Mouse (Mus musculus): ENCODE data around the gene Mob3b. TPM values are rescaled to one million over a fixed set of nuclear protein-coding genes. Genes with fewer than 3 reads are reported as not detected.

The Mob3b gene
- polyA plus RNA-seq, 2 experiments: 1.4 to 2.6 TPM

DNA sequence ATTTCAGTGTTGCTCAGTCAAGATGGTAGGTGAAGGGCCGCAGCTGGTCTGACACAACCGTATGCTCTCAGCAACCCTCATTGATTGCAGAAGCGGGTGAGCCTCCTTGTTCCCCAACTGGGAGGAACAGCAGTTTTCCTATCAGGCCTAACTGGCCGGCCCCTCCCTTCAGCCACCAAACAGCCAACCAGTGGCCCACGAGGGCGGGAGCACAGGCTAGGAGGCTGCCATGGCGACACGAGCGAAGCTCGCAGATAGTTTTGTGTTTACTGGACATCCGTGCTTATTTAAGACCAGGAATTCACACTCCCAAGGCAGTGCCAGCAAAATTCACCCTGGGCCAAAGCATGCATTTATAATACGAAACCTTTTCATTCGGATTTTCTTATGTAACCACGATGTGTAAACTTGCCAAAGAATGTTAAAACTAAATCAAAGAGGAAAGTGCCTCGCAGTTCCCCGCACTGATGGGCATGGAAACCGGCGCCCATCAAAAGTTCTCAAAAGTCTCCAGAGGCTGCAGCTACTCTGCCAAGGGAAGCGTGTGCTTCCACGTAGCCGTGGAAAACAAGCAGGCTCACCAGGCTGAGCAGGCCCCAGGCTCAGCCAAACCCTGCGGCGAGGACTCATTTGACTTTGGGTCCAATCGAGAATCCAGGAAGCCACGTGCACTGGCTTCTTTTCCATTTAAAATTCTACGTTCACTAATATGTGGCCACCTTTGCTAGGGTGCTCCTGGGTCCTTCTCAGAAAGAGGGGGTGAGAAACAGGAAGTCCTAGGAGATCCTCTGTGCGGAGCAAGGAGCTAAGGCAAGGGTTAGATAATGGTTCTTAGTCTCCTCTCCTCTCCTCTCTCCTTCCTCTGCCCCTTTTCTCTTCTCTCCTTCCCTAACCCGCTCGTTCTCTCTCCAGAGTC is 57.2 kb downstream of the Mob3b start:
- H3K9ac ChIP-seq (replicated peaks): peak overlapping the region; percentile 15; the same call in 1 of the 2 replicates
- H3K4me1 ChIP-seq (replicated peaks; ENCODE audit: control insufficient read depth in 2 of 2, insufficient read depth in 2 of 2, low read length in 1 of 2): peaks cover 13 to 28% of the 10 kb centered on the region in 2 experiments
- H3K27me3 ChIP-seq (ENCODE audit: control insufficient read depth, insufficient read depth, low read length): no peaks in the 10 kb centered on the region
- TF ChIP-seq CTCF (IDR thresholded peaks at IDR 0.05; ENCODE audit: low read depth) (no peak), EP300 (IDR thresholded peaks at IDR 0.05; ENCODE audit: low read depth) (no peak)
- H3K9me3 ChIP-seq (ENCODE audit: control insufficient read depth, low read length): no peaks in the 10 kb centered on the region
- H3K4me3 ChIP-seq (ENCODE audit: insufficient read depth in 1 of 2, low read depth in 2 of 2, low read length in 2 of 2): peak overlapping the region; percentile 34 to 42
- peak; percentile 56 to 64 (median 61) for DNase-seq (ENCODE audit: low read depth in 3 of 3, low spot score in 3 of 3)
- WGBS (ENCODE audit: insufficient replicate concordance): 7% methylated on average over 29 of the region's 29 CpGs
- no peaks in the 10 kb centered on the region for H3K36me3 ChIP-seq (replicated peaks; ENCODE audit: control insufficient read depth, insufficient read depth, low read depth)
- peak; percentile 72 for ATAC-seq (ENCODE audit: insufficient read depth)
- H3K4me2 ChIP-seq (ENCODE audit: low read depth): peak overlapping the region; percentile 70
- no peak overlapping the region for H3K27ac ChIP-seq

DNA sequence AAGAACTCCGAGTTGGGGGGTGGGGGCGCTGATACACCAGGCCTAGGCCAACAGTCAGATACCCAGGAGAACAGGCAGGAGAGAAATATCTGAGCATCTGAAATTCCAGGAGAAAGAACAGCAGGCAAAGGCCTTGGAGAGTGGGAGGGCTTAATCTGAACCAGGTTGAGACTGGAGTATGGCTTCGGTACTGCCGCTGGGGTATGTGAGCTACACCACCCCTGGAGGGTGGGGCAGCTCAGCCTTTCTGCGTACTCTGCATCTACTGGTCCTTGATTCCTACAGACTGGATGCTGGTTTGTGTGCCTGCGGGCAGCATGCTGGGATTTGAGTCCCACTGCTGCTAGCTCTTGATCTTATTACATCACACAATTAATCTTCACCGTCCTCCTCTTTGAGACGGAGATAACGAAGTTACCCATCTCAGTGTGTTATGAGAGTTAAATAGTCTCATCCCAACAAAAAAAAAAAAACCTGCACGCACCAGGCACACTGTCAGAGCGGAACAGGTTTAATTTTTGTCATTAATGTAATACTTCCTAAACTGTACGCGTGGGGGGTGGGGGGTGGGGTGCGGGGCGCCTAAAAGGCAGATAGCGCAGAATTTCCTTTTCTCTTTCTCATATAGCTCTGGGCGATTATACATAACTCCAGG is 57.9 kb downstream of the Mob3b start:
- H3K27me3 ChIP-seq (ENCODE audit: control insufficient read depth, insufficient read depth, low read length): no peaks in the 10 kb centered on the region
- no peak; the same call in 1 of the 2 replicates for ATAC-seq (ENCODE audit: insufficient read depth)
- TF ChIP-seq EP300 (IDR thresholded peaks at IDR 0.05; ENCODE audit: low read depth) (no peak), CTCF (IDR thresholded peaks at IDR 0.05; ENCODE audit: low read depth) (no peak)
- H3K36me3 ChIP-seq (replicated peaks; ENCODE audit: control insufficient read depth, insufficient read depth, low read depth): no peaks in the 10 kb centered on the region
- H3K4me3 ChIP-seq (ENCODE audit: insufficient read depth in 1 of 2, low read depth in 2 of 2, low read length in 2 of 2): peak overlapping the region in 1 of 2 experiments; percentile 42; a peak in 2 of 4 replicates
- H3K9ac ChIP-seq (replicated peaks): no peak overlapping the region
- peaks cover 13 to 30% of the 10 kb centered on the region in 2 experiments for H3K4me1 ChIP-seq (replicated peaks; ENCODE audit: control insufficient read depth in 2 of 2, insufficient read depth in 2 of 2, low read length in 1 of 2)
- H3K9me3 ChIP-seq (ENCODE audit: control insufficient read depth, low read length): no peaks in the 10 kb centered on the region
- no peak overlapping the region for H3K27ac ChIP-seq
- no peak for DNase-seq (ENCODE audit: low read depth in 3 of 3, low spot score in 3 of 3)
- WGBS (ENCODE audit: insufficient replicate concordance): 31% methylated on average over 17 of the region's 17 CpGs
- H3K4me2 ChIP-seq (ENCODE audit: low read depth): peak overlapping the region; percentile 70

DNA sequence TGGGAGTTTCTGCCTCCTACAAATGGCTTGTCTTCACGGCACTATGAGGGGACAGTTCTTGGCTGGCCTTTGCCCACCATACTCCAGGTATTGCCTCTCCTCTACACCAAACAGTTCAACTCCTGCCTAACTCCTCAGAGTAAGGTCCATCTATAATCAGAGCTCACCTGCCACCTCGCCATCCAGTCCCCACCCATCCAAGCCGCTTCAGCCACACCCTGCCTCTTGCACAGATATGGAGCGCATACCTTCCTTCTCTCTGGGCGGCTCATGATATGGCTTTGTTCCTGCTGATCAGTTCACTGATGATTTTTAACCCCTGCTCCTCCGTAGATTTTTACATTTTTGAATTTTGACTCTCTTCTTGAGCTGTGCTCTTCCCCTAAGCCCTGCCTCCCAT is 58.7 kb downstream of the Mob3b start:
- H3K4me3 ChIP-seq (ENCODE audit: insufficient read depth in 1 of 2, low read depth in 2 of 2, low read length in 2 of 2): no peak overlapping the region
- WGBS (ENCODE audit: insufficient replicate concordance): 31% methylated on average over 6 of the region's 6 CpGs
- no peaks in the 10 kb centered on the region for H3K9me3 ChIP-seq (ENCODE audit: control insufficient read depth, low read length)
- TF ChIP-seq EP300 (IDR thresholded peaks at IDR 0.05; ENCODE audit: low read depth) (no peak), CTCF (IDR thresholded peaks at IDR 0.05; ENCODE audit: low read depth) (no peak)
- no peak for ATAC-seq (ENCODE audit: insufficient read depth)
- H3K4me1 ChIP-seq (replicated peaks; ENCODE audit: control insufficient read depth in 2 of 2, insufficient read depth in 2 of 2, low read length in 1 of 2): peaks cover 13 to 31% of the 10 kb centered on the region in 2 experiments
- H3K4me2 ChIP-seq (ENCODE audit: low read depth): no peak overlapping the region
- no peak overlapping the region for H3K9ac ChIP-seq (replicated peaks)
- no peaks in the 10 kb centered on the region for H3K27me3 ChIP-seq (ENCODE audit: control insufficient read depth, insufficient read depth, low read length)
- no peak overlapping the region for H3K27ac ChIP-seq
- no peaks in the 10 kb centered on the region for H3K36me3 ChIP-seq (replicated peaks; ENCODE audit: control insufficient read depth, insufficient read depth, low read depth)
- DNase-seq (ENCODE audit: low read depth in 3 of 3, low spot score in 3 of 3): no peak

DNA sequence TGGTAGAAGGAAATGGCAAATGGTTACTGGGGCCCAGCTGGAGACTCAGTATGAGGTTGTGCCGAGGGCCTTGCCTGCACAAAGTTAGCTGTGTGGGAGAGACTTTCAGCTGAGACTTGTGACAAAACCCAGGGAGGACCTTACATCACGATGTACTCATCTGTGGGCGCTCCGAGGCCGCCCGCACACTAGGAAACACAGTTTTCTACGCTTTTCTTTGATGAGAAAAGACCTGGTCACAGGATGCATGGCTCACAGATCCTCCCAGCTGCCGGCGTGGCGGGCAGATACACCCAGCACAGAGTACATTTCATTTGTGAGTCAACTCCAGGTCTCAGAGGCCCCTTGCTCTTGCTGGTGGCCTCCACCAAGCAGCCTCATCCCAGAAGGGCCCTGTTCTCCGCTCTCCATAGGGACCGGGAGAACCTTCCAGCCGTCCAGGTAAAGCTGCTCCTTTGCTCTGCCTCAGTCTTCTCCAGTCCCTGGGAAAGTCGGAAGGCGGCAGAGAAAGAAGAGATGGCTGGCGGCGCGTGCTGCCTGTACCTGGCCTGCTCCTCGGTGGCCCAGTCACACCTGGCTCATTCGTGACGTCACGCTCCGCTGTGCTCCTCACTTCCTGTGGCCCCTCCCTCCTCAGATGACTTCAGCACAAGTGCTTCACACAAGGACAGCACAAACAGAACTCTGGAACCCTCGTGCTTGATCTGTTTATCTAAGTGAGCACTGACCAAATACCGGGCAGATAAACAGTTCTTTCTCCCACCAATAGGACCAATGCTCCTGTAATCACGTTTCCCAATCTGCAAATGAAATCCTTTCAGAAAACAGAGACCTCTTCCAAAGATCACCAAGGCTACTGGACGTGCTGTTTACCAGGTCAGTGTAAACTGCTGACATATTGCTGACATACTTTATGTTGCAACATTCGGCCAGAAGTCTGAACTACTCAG is 60.8 kb downstream of the Mob3b start:
- Histone ChIP-seq H3K4me1 (replicated peaks; ENCODE audit: control insufficient read depth in 2 of 2, insufficient read depth in 2 of 2, low read length in 1 of 2) (peaks cover 13 to 34% of the 10 kb centered on the region in 2 experiments), H3K36me3 (replicated peaks; ENCODE audit: control insufficient read depth, insufficient read depth, low read depth) (no peaks in the 10 kb centered on the region), H3K9me3 (ENCODE audit: control insufficient read depth, low read length) (no peaks in the 10 kb centered on the region), H3K9ac (replicated peaks) (no peak overlapping the region), H3K27ac (peak overlapping the region; percentile 37; the same call in 1 of the 2 replicates), H3K4me3 (ENCODE audit: insufficient read depth in 1 of 2, low read depth in 2 of 2, low read length in 2 of 2) (no peak overlapping the region), H3K4me2 (ENCODE audit: low read depth) (no peak overlapping the region), H3K27me3 (ENCODE audit: control insufficient read depth, insufficient read depth, low read length) (no peaks in the 10 kb centered on the region)
- ATAC-seq (ENCODE audit: insufficient read depth) (peak; percentile 80), DNase-seq (ENCODE audit: low read depth in 3 of 3, low spot score in 3 of 3) (peak; percentile 29 to 35 (median 32))
- WGBS (ENCODE audit: insufficient replicate concordance): 54% methylated on average over 28 of the region's 28 CpGs
- TF ChIP-seq EP300 (IDR thresholded peaks at IDR 0.05; ENCODE audit: low read depth) (0 out of 2 replicates have a peak, but pooled peaks have one; percentile 18), CTCF (IDR thresholded peaks at IDR 0.05; ENCODE audit: low read depth) (no peak)
